Mouse (Mus musculus): ENCODE data around the gene Adap2. TPM values are rescaled to one million over a fixed set of nuclear protein-coding genes. Genes with fewer than 3 reads are reported as not detected.

Gene Adap2
- 11.8 and 19.2 TPM in 2 replicates for polyA plus RNA-seq (2012; rRNA removed; ENCODE audit: low replicate concordance)

DNA sequence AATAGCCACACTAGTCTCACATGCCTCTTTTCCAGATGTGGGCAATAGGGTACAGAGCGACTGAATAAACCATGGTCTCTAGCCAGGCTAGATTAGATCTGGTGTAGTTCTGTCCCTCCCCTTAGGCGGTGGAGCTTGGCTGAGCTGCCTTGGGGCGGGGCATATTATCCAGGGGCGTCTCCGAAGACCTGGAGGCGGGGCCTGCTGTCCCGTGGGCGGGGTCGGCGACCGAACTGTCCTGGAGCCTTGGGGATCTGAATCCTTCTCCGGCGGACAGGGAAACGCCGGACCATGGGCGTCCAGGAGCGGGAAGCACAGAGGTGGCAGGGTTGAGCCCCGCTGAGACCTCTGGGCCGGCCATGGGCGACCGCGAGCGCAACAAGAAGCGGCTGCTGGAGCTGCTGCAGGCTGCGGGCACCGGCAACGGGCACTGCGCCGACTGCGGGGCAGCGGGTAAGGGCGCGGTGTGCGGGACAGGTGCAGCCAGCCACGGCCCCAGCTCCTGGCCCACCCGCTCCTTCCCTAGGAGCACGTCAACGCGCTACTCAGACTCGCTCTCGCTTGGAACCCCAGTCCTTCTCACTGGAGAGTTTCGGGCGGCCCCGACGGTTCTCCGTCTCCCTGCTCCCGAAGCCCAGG is at the start of gene Adap2:
Gene Adap2, plus strand, starts transcription at position 249 of the 639 bp plus-strand sequence.

DNA sequence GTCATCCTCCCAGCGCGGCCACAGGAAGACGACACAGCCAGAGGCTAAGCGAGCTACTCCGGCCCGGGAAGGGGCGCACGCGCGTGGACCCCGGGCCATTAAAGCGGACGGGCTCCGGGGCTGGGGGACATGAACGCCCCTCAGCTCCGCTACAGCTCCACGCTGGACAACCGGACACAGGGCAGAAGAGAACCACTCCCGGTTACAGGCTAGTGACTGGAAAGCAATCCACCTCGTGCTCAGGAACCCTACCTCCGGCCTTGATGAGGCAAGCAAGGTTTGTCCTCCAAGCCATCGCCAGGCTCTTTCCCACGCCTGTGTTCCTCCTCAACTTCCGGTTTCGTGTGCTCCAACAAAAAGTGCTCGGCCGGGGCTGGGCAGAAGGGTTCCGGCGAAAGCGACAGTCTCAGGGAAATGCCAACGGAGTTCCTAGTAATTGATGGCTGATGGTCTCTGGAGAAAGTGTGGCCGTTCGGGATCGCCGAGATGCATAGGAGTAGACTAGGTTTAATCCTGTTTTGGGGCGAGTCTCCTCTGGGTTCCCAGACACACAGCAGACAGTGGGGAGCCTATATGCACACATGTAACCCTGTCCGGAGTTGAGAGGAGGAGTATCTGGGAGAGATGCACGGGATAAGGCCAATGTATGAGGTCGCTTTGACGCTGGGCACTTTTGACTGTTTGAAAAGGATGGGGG is 11.9 kb upstream of the Adap2 start, which contains the start of gene Tefm:
Gene Tefm, minus strand, starts transcription at position 351 of the 697 bp plus-strand sequence.

DNA sequence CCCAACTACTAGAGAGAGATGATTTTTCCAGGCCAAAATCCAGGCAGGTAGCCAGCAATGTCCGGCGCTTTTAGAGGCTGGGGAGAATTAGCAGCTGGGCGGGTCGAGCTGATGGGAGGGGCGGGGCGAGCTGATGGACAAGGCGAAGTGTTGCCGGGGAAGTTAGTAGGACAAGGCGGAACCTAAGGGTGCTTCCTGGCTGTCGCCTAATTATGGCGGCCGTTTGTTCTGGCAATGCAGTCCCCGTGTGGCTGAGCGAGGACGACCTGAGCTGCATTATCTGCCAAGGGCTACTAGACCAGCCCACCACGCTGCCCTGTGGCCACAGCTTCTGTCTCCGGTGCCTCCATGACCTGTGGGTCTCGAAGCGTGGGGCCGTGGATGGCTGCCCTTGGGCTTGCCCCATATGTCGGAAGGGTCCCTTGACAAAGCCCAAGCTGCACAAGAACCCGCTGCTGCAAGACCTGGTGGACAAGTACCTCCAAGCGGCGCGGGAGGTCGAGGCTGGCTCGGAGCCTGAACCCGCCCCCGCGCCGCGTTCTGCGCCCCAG is 29.9 kb downstream of the Adap2 start, which contains the start of gene Rnf135:
Gene Rnf135, plus strand, starts transcription at position 147 of the 551 bp plus-strand sequence.

DNA sequence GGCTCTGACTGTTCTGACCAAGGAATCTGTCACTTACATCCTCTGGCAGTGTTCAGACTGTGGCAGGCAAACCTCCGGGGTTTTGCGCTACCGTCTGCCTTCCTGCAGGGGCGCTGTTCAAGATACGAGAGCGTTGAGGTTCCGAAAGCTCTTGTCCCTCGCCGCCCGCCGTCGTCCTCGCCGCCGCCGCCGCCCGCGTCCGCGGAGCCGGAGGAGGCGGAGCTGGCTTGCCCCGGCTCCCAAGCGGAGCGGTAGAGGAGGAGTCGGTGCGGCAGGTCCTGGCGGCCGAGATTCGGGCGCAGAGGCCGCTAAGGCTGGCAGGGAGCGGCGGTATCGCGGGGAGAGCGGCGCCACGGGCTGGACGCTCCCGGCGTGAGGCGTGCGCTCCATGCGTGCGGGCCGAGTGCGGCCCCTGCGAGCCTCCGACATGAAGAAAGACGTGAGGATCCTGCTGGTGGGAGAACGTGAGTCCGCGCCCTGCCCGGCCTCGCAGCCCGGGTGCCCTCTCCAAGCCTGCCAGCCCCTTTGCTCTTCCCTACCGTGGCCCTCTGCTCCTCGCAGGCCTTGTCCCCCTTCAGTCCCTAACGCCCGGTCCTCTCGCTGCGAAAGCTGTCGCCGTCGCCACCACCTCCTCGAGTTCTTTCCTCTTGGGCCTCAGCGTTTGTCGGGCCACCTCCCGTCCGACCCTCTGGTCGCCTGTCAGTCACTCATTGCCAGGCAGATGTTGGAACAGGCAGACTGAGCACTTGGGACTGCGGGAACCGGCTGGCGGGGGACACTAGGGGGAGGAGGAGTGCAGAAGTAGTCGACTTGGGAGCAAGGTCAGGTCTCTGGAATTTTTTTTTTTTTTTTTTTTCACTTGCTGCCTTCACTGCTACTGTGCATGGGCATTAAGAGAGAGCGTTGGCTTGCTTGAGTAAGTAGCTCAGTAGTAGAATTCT is 55.2 kb downstream of the Adap2 start, which contains the start of gene Rhot1:
Gene Rhot1, plus strand, starts transcription at position 160 of the 941 bp plus-strand sequence.

Other genes starting within 250 kb of the Adap2 start
- 6.8 and 10.3 TPM in 2 replicates for gene Utp6, start 191.7 kb upstream of the Adap2 start, polyA plus RNA-seq (2012; rRNA removed; ENCODE audit: low replicate concordance)
- 4.1 and 7.1 TPM in 2 replicates for gene Suz12, start 161.0 kb upstream of the Adap2 start, polyA plus RNA-seq (2012; rRNA removed; ENCODE audit: low replicate concordance)
- 10.4 and 13.5 TPM in 2 replicates for gene Crlf3, start 73.1 kb upstream of the Adap2 start, polyA plus RNA-seq (2012; rRNA removed; ENCODE audit: low replicate concordance)
- gene Atad5, start 64.7 kb upstream of the Adap2 start, polyA plus RNA-seq (2012; rRNA removed; ENCODE audit: low replicate concordance) = 0.42 and 1.1 TPM in 2 replicates
- 6.8 and 9.3 TPM in 2 replicates for gene Tefm, start 11.9 kb upstream of the Adap2 start, polyA plus RNA-seq (2012; rRNA removed; ENCODE audit: low replicate concordance)
- 10.6 and 11.1 TPM in 2 replicates for gene Rnf135, start 29.7 kb downstream of the Adap2 start, polyA plus RNA-seq (2012; rRNA removed; ENCODE audit: low replicate concordance)
- gene Rhot1, start 54.9 kb downstream of the Adap2 start, polyA plus RNA-seq (2012; rRNA removed; ENCODE audit: low replicate concordance) = 21.5 and 24.5 TPM in 2 replicates
- 8.8 and 13.3 TPM in 2 replicates for gene Rhbdl3, start 146.8 kb downstream of the Adap2 start, polyA plus RNA-seq (2012; rRNA removed; ENCODE audit: low replicate concordance)
- gene 5730455P16Rik, start 223.9 kb downstream of the Adap2 start, polyA plus RNA-seq (2012; rRNA removed; ENCODE audit: low replicate concordance) = 5.5 and 6.0 TPM in 2 replicates
- 122 and 138 TPM in 2 replicates for gene Zfp207, start 229.2 kb downstream of the Adap2 start, polyA plus RNA-seq (2012; rRNA removed; ENCODE audit: low replicate concordance)